ENCODE assay signal across 16 mouse cellular contexts in the genomic region with DNA sequence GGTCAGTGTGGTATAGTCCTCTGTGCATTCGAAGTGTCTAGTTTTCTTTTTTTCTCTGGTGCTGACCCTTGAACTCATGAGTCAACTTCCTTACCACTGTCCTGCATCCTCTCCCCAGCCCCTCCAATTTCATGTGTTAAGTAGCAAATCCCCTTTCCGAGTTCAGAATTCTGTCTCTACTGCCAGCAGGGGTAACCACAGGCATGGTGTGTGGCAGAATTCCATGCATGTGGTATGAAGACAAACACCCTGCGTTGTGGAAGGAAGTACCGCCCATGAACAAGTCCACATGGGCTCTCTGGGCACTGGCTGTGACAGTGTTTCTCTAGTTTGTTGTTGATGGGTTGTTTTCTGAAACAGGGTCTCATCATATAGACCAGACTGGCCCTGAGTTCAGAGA.
"Had no signal": no experiment of that assay in that cellular context is flagged by ENCODE, and none has a peak within 500 bp of the region (broad histone marks: within the 10 kb centered on the region; RNA-seq: fewer than 3 reads in every experiment).

No protein-coding gene starts in this region.

- H3K4me2 ChIP-seq: lung, embryonic 15.5 days; midbrain, embryonic 11.5 days; midbrain, embryonic 13.5 days; midbrain, embryonic 15.5 days; neural tube, embryonic 12.5 days; stomach, embryonic 15.5 days had no signal

- H3K9ac ChIP-seq: lung, embryonic 15.5 days; midbrain, embryonic 13.5 days; midbrain, embryonic 15.5 days; neural tube, embryonic 12.5 days; stomach, embryonic 15.5 days had no signal

- ATAC-seq: lung, postnatal 0 days; midbrain, embryonic 13.5 days; midbrain, embryonic 15.5 days had no signal

- H3K4me3 ChIP-seq: lung, embryonic 15.5 days; megakaryocyte, embryonic 14.5 days; midbrain, embryonic 13.5 days; midbrain, embryonic 15.5 days; neural tube, embryonic 12.5 days; stomach, embryonic 15.5 days had no signal

- H3K27me3 ChIP-seq: lung, embryonic 15.5 days; megakaryocyte, embryonic 14.5 days; midbrain, embryonic 13.5 days; midbrain, embryonic 15.5 days; neural tube, embryonic 12.5 days; stomach, embryonic 15.5 days had no signal

- H3K27ac ChIP-seq: lung, embryonic 15.5 days; macrophage; midbrain, embryonic 13.5 days; midbrain, embryonic 15.5 days; neural tube, embryonic 12.5 days; stomach, embryonic 15.5 days; stomach, postnatal 0 days had no signal

- DNase-seq: lung, adult 2 months; lung, postnatal 14 days; lung, postnatal 36 days; right cerebral cortex, postnatal 14 days; thymus, adult 2 months; thymus, postnatal 36 days had no signal

- H3K9me3 ChIP-seq: lung, embryonic 15.5 days; megakaryocyte, embryonic 14.5 days; midbrain, embryonic 13.5 days; midbrain, embryonic 15.5 days; neural tube, embryonic 12.5 days; stomach, embryonic 15.5 days had no signal

- H3K4me1 ChIP-seq: midbrain, embryonic 15.5 days had no signal
